Mouse (Mus musculus) kidney, postnatal 0 days (tissue): Measurements from ENCODE around the gene Rabl6. TPM values are rescaled to one million over a fixed set of nuclear protein-coding genes. Genes with fewer than 3 reads are reported as not detected.

ENCODE experiments used
- ATAC-seq: fragments of 200-750 bp; cut with Nextera tagmentation; replicated peaks from 2 replicates; pipeline ENCODE4 v1.8.0; 2017; ENCODE audit warnings: low read depth, moderate number of reproducible peaks, moderate TSS enrichment, moderate library complexity; ENCODE audit not compliant: low FRiP score
- DNase-seq: peaks from one replicate; pipeline ENCODE4 v3.0.0-alpha.2; 2016; ENCODE audit warnings: low spot score
- H3K27ac ChIP-seq: fragments of 300-500 bp; sonication (generic); 2 replicates; pipeline ENCODE4 v1.5.1; 2014; ENCODE audit warnings: mild to moderate bottlenecking
- H3K27me3 ChIP-seq: fragments of 300-500 bp; sonication (generic); 2 replicates; pipeline ENCODE4 v1.6.1; 2014; ENCODE audit warnings: low read length, mixed read lengths; ENCODE audit not compliant: insufficient read depth
- H3K36me3 ChIP-seq: fragments of 300-500 bp; sonication (generic); 2 replicates; pipeline ENCODE4 v1.6.1; 2014; ENCODE audit warnings: low read length, mixed read lengths; ENCODE audit not compliant: insufficient read depth
- H3K4me1 ChIP-seq: fragments of 300-500 bp; sonication (generic); replicated peaks from 2 replicates; pipeline ENCODE4 v1.6.1; 2014; ENCODE audit warnings: antibody characterized with exemption, low read length, mixed read lengths; ENCODE audit not compliant: insufficient read depth
- H3K4me2 ChIP-seq: fragments of 300-500 bp; sonication (generic); 2 replicates; pipeline ENCODE4 v1.6.1; 2014; ENCODE audit warnings: mild to moderate bottlenecking, low read length, moderate library complexity, mixed read lengths
- H3K4me3 ChIP-seq: fragments of 300-500 bp; sonication (generic); replicated peaks from 2 replicates; pipeline ENCODE4 v1.5.1; 2014; ENCODE audit warnings: low read depth, low read length
- H3K9ac ChIP-seq: fragments of 300-500 bp; sonication (generic); 2 replicates; pipeline ENCODE4 v1.6.1; 2014; ENCODE audit warnings: low read depth, low read length
- H3K9me3 ChIP-seq: fragments of 300-500 bp; sonication (generic); replicated peaks from 2 replicates; pipeline ENCODE4 v1.6.1; 2016; ENCODE audit warnings: low read length, inconsistent platforms, mixed read lengths
- CTCF ChIP-seq: IDR thresholded peaks from 2 replicates; pipeline ENCODE4 v1.5.1; 2016; ENCODE audit warnings: antibody characterized with exemption, low read depth, mild to moderate bottlenecking, moderate library complexity
- WGBS: fragments of 180-500 bp; shearing (Covaris S2); extraction: QIAGEN DNeasy Blood & Tissue Kit; methylation state at CpG from one replicate; pipeline ENCODE4 v1.1.7; 2014; 5-methylcytosine and 5-hydroxymethylcytosine counted together
- polyA plus RNA-seq: library from polyadenylated mRNA; unstranded; fragments of >200 nt; fragmentation: Nextera tagmentation; extraction: Ambion mirVana; gene quantifications from 2 replicates; pipeline ENCODE4 v1.2.1, GENCODE M21; 2015

Gene Rabl6
- polyA plus RNA-seq, 1 experiment from 2014 or later = 45.6 TPM

- no peak for TF ChIP-seq CTCF
- Histone ChIP-seq H3K27me3 (no peaks in the 10 kb centered on the region), H3K27ac (peak overlapping the region; percentile 73), H3K36me3 (no peaks in the 10 kb centered on the region), H3K4me2 (peak overlapping the region; percentile 76), H3K4me1 (0 out of 2 replicates have a peak, but pooled peaks cover 5% of the 10 kb centered on the region), H3K9ac (peak overlapping the region; percentile 73), H3K9me3 (no peaks in the 10 kb centered on the region), H3K4me3 (peak overlapping the region; percentile 67)
- peak; percentile 59 for ATAC-seq
- WGBS = 6% methylated on average over 43 of the region's 43 CpGs
- DNase-seq = peak; percentile 11
Observed at GRCm38 (mm10) chr2:25545996-25546810, 62.1 kb downstream of the Rabl6 start.

- H3K4me3 ChIP-seq = no peak overlapping the region
- no peak overlapping the region for H3K9ac ChIP-seq
- peaks cover 8% of the 10 kb centered on the region; the same call in 1 of the 2 replicates for H3K4me1 ChIP-seq
- peaks cover 14% of the 10 kb centered on the region; the same call in 1 of the 2 replicates for H3K36me3 ChIP-seq
- no peaks in the 10 kb centered on the region for H3K27me3 ChIP-seq
- H3K4me2 ChIP-seq = no peak overlapping the region
- 0 out of 2 replicates have a peak, but pooled peaks have one; percentile 4 for ATAC-seq
- H3K9me3 ChIP-seq = no peaks in the 10 kb centered on the region
- peak overlapping the region; percentile 82 for H3K27ac ChIP-seq
- 37% methylated on average over 10 of the region's 10 CpGs for WGBS
- DNase-seq = no peak
- no peak for TF ChIP-seq CTCF
Observed at GRCm38 (mm10) chr2:25541644-25542367, 66.5 kb downstream of the Rabl6 start.

- Histone ChIP-seq H3K9me3 (no peaks in the 10 kb centered on the region), H3K9ac (no peak overlapping the region), H3K4me1 (peaks cover 8% of the 10 kb centered on the region; the same call in 1 of the 2 replicates), H3K27ac (peak overlapping the region; percentile 82), H3K36me3 (peaks cover 24% of the 10 kb centered on the region; the same call in 1 of the 2 replicates), H3K4me3 (no peak overlapping the region), H3K4me2 (no peak overlapping the region), H3K27me3 (no peaks in the 10 kb centered on the region)
- no peak for TF ChIP-seq CTCF
- WGBS = 70% methylated on average over 4 of the region's 4 CpGs
- DNase-seq (no peak), ATAC-seq (peak; percentile 64)
Observed at GRCm38 (mm10) chr2:25540541-25540948, 67.8 kb downstream of the Rabl6 start.

- DNase-seq (no peak), ATAC-seq (no peak)
- no peak for TF ChIP-seq CTCF
- H3K9me3 ChIP-seq = no peaks in the 10 kb centered on the region
- H3K4me2 ChIP-seq = no peak overlapping the region
- no peak overlapping the region for H3K9ac ChIP-seq
- no peak overlapping the region for H3K4me3 ChIP-seq
- H3K36me3 ChIP-seq = peaks cover 46% of the 10 kb centered on the region; the same call in 1 of the 2 replicates
- H3K27ac ChIP-seq = no peak overlapping the region
- WGBS = 84% methylated on average over 8 of the region's 8 CpGs
- H3K27me3 ChIP-seq = no peaks in the 10 kb centered on the region
- H3K4me1 ChIP-seq = peaks cover 4% of the 10 kb centered on the region; the same call in 1 of the 2 replicates
Observed at GRCm38 (mm10) chr2:25536531-25536930, 71.8 kb downstream of the Rabl6 start.

- H3K27me3 ChIP-seq = no peaks in the 10 kb centered on the region
- no peak for TF ChIP-seq CTCF
- no peaks in the 10 kb centered on the region for H3K9me3 ChIP-seq
- H3K27ac ChIP-seq = no peak overlapping the region
- H3K9ac ChIP-seq = no peak overlapping the region
- no peak overlapping the region for H3K4me3 ChIP-seq
- WGBS = 94% methylated on average over 2 of the region's 2 CpGs
- H3K4me1 ChIP-seq = no peaks in the 10 kb centered on the region; the same call in 1 of the 2 replicates
- DNase-seq = no peak
- no peak for ATAC-seq
- H3K4me2 ChIP-seq = no peak overlapping the region
- H3K36me3 ChIP-seq = peaks cover 58% of the 10 kb centered on the region; the same call in 1 of the 2 replicates
Observed at GRCm38 (mm10) chr2:25534866-25535182, 73.5 kb downstream of the Rabl6 start.

- 0 out of 2 replicates have a peak overlapping the region, but pooled peaks have one; percentile 13 for H3K27ac ChIP-seq
- H3K9me3 ChIP-seq = no peaks in the 10 kb centered on the region
- WGBS = 82% methylated on average over 3 of the region's 3 CpGs
- ATAC-seq = no peak
- no peak overlapping the region for H3K9ac ChIP-seq
- no peak for TF ChIP-seq CTCF
- no peaks in the 10 kb centered on the region for H3K4me1 ChIP-seq
- H3K4me2 ChIP-seq = no peak overlapping the region
- no peak for DNase-seq
- H3K36me3 ChIP-seq = peaks cover 60% of the 10 kb centered on the region
- H3K27me3 ChIP-seq = no peaks in the 10 kb centered on the region
- no peak overlapping the region for H3K4me3 ChIP-seq
Observed at GRCm38 (mm10) chr2:25534178-25534865, 74.0 kb downstream of the Rabl6 start.
